Mouse (Mus musculus) v-Abl transformed pro-B cells (cell line): ENCODE data around the gene Prss40.
"Not testable (repeated sequence)": the region's sequence is repeated elsewhere in the genome, so short reads cannot be mapped to it uniquely, and the experiment has no call there.

Experiments
- in situ Hi-C, 2 experiments: fragments of 400-800 bp; cut with MboI; formaldehyde crosslinking; loops; one replicate each; pipeline ENCODE4 v1.15.1; 2025; ENCODE audit not compliant: unreplicated experiment in 2 of 2

Gene Prss40

DNA sequence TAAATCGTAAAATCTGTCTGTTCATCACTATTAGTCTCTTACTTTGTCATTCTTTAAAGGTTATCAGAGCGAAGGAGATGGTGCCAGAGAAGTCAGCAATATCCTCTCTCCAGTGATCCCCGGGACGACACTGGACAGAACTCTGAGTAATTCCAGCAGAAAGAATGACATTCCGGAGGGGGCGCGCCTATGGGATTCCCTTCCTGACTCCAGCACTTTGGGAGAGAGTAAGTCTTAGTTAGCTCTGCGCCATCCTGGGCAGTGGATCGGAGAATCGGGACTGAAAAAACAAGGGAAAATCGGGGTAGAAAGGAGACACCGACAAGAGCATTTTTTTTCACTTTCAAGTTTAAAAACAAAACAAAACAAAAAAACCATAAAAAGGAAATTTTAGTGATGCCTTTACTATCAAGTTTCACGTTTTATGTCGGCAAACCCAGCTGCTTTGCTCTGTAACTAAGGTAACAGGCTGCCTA lies 24.4 kb downstream of the Prss40 start:
- in situ Hi-C loops, result no loop called here

DNA sequence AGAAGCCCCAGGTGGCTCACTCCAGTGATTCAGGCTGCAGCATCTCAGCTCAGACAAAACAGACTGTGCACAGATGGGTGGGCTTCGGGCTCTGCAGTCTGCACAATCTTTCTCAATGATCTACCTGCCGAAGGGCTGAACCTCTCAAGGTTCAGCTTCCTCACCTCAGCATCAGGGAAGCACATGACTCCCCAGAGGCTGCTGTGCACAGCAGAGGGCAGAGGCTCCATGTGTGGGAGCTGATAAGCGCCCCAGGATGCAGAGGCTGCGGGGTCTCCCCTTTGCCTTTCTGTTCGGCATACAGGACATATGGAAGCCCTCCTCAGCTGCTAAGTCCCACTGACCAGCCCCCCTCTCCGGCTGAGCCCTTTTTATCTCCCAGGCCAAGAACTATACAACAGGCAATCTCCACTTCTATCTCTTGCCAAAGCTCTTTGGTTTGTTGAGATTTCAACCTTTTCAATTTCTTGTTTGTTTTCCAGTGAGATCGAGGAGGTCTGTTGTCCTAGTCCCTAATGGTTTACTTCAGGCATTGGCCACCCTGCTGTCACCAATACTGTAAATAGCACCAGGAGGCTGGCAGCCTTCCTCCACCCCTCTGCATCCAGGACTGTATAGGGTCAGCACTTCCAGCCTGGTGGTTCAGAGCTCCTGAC lies 25.6 kb downstream of the Prss40 start, which contains the start of gene Cfc1:
Gene Cfc1, plus strand, starts transcription at position 606 of the 656 bp plus-strand sequence.
- in situ Hi-C loops, result not testable (repeated sequence)

DNA sequence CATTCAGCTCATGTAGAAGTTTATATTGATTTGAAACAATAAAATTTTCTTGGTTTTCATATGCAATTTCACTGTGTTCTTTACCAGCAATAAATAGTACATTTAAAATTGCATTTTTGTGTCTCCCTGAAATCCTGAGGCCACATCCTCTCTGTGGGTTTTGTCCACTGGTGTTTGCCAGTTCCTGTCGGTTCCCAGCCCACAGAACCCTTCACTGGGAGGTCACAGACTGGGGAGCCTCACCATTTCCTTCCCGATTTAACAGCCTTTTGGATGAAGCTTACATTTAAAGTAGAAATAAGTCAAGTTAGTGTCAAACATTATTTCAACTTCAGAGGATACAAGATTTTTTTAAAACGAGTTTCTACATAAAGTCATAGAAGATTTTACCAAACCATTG lies 26.2 kb downstream of the Prss40 start:
- in situ Hi-C loops, result not testable (repeated sequence)

DNA sequence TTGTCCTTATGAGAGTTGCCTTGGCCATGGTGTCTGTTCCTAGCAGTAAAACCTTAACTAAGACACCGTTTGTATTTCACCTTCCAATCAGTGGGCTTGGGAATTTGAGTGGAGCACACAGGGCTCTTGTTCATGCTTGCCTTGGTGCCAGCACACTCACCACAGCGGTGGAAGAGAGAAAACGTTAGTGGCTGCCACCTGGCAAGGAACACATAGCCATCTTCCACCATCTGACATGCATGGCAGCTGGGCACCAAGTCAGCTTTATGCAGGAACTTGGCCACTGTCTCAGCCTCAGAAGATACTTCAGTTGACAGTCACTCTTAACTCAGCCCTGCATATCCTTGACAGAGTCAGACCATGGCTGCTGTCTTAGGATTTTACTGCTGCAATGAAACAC lies 37.1 kb downstream of the Prss40 start:
- in situ Hi-C loops, result loop anchor here in 1 of 2 experiments (25.0 kb wide), 1 partner anchor 339 kb away; no protein-coding TSS in a partner anchor

- in situ Hi-C loops, result loop anchor here in 1 of 2 experiments (25.0 kb wide), 1 partner anchor 339 kb away; no protein-coding TSS in a partner anchor
Measured at GRCm38 (mm10) chr1:34522850-34523244, 37.9 kb downstream of the Prss40 start.

DNA sequence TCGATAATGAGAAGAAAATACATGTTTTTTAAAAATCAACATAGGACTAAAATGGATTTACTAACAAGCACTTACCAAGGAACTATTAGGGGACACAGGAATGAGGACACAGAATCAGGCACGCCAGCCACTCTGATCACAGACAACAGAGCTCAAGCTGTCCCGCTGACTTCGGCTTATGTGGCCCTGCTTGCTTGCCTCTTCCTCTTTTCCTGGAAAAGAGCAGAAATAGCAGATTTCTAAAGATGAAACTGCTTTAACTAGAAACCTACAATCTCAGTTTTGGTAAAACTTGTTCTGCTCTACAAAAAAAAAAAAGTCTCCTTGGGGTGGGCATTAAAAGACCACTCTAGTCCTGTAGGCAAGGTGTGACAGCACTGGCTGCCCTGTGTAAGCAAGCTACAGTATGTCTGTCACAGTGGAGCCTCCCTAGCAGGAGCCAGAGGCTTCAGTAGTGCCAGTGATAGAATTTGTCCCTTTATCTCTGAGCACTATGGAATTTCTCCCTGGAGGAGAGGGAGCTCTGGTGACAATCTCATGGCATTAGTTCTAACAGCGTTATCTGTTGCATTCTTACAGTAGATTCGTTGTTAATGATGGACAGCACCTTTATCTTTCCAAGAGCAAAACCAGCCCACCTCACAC lies 38.4 kb downstream of the Prss40 start:
- in situ Hi-C loops, result loop anchor here in 1 of 2 experiments (25.0 kb wide), 1 partner anchor 340 kb away; no protein-coding TSS in a partner anchor

- in situ Hi-C loops, result loop anchor here in 1 of 2 experiments (25.0 kb wide), 1 partner anchor 344 kb away; no protein-coding TSS in a partner anchor
Measured at GRCm38 (mm10) chr1:34518259-34518658, 42.5 kb downstream of the Prss40 start.

GRCm38 (mm10) chr1:34517797-34518196 lies 42.9 kb downstream of the Prss40 start:
- in situ Hi-C loops, result loop anchor here in 1 of 2 experiments (25.0 kb wide), 1 partner anchor 345 kb away; no protein-coding TSS in a partner anchor

GRCm38 (mm10) chr1:34517297-34517696 lies 43.4 kb downstream of the Prss40 start:
- in situ Hi-C loops, result loop anchor here in 1 of 2 experiments (25.0 kb wide), 1 partner anchor 345 kb away; no protein-coding TSS in a partner anchor

- in situ Hi-C loops, result loop anchor here in 1 of 2 experiments (25.0 kb wide), 1 partner anchor 346 kb away; no protein-coding TSS in a partner anchor
Measured at GRCm38 (mm10) chr1:34516595-34516994, 44.1 kb downstream of the Prss40 start.

- in situ Hi-C loops, result loop anchor here (5.0 to 25.0 kb wide), 2 partner anchors 84 to 349 kb away; no protein-coding TSS in a partner anchor
Measured at GRCm38 (mm10) chr1:34513068-34513467, 47.7 kb downstream of the Prss40 start.

GRCm38 (mm10) chr1:34511027-34511426 lies 49.7 kb downstream of the Prss40 start:
- in situ Hi-C loops, result loop anchor here (5.0 to 25.0 kb wide), 2 partner anchors 86 to 351 kb away; no protein-coding TSS in a partner anchor

GRCm38 (mm10) chr1:34510575-34510981 lies 50.2 kb downstream of the Prss40 start:
- in situ Hi-C loops, result loop anchor here (5.0 to 25.0 kb wide), 2 partner anchors 87 to 352 kb away; no protein-coding TSS in a partner anchor

- in situ Hi-C loops, result loop anchor here in 1 of 2 experiments (25.0 kb wide), 1 partner anchor 354 kb away; no protein-coding TSS in a partner anchor
Measured at GRCm38 (mm10) chr1:34507986-34508385, 52.8 kb downstream of the Prss40 start.

- in situ Hi-C loops, result loop anchor here in 1 of 2 experiments (25.0 kb wide), 1 partner anchor 356 kb away; no protein-coding TSS in a partner anchor
Measured at GRCm38 (mm10) chr1:34505970-34506551, 54.7 kb downstream of the Prss40 start.

- in situ Hi-C loops, result loop anchor here in 1 of 2 experiments (25.0 kb wide), 1 partner anchor 357 kb away; no protein-coding TSS in a partner anchor
Measured at GRCm38 (mm10) chr1:34505307-34505706, 55.4 kb downstream of the Prss40 start.

DNA sequence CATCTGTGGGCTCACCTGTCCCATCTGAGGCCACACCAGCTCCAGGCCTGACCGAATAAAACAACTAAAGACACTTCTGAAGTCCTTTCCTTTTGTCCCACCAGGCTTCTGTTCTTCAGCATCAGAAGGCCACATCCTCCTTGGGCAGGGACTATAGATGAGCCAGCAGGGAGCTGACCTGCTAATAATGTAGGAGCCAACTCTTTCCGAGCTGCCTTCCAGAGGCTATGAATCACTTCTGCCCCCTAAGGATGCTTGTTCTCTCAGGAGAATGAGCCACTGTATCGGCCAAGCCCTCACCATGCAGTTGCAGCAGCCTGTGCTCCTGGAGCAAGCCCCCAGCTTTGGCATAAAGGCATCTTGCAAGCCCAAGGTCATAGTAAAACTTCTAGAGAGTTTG lies 57.8 kb downstream of the Prss40 start:
- in situ Hi-C loops, result loop anchor here in 1 of 2 experiments (25.0 kb wide), 1 partner anchor 359 kb away; no protein-coding TSS in a partner anchor
